ENCODE assay signal across 9 mouse cellular contexts in the genomic region with DNA sequence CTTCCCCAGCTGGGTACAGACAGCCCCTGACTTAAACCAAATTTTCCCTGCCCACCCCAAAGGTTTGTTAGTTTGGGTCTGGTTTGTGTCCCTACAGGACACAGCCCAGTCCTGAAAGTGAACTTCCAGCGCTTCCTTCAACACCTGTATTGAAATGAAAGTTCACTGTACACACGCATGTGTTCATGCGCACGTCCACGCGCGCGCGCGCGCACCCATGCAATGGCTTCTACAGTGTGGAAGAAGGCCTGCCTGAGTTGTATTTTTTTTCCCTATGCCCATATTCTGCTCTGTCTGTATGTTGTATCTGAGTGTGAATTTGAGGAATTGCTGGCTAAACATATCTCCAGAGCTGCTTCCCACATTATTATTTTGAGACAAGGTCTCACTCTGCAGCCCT. TPM values are rescaled to one million over a fixed set of nuclear protein-coding genes. Genes with fewer than 3 reads are reported as not detected.
DNase-seq lines count a peak whose midpoint lies in the region; ATAC-seq and TF ChIP-seq lines count a peak whose summit lies in the region.
"Had no signal": no experiment of that assay in that cellular context is flagged by ENCODE, and none has a peak within 500 bp of the region (broad histone marks: within the 10 kb centered on the region; RNA-seq: fewer than 3 reads in every experiment).

No protein-coding gene starts in this region.

- DNase-seq in kidney, postnatal 0 days (ENCODE audit: low spot score): no peak
- no peak for DNase-seq in kidney, adult 9 months
- no peak for DNase-seq in forebrain, embryonic 10.5 days (ENCODE audit: extremely low spot score, low spot score)
- no peak for DNase-seq in adrenal gland, postnatal 14 days
- no peak for DNase-seq in ovary, postnatal 10 days (ENCODE audit: low spot score)
- DNase-seq in layer of hippocampus, postnatal 14 days (ENCODE audit: low spot score in 2 of 2): no peak

- H3K27ac ChIP-seq in kidney, postnatal 0 days: peak overlapping the region; percentile 90; the same call in 1 of the 2 replicates
- peak overlapping the region; percentile 96 for H3K27ac ChIP-seq in forebrain, embryonic 10.5 days
- H3K27ac ChIP-seq in limb, embryonic 13.5 days: no peak overlapping the region
- H3K27ac ChIP-seq in olfactory bulb, adult 2 months (ENCODE audit: insufficient read depth, low read depth, low read length): no peak overlapping the region

- peaks cover 15% of the 10 kb centered on the region for H3K4me1 ChIP-seq in kidney, postnatal 0 days (replicated peaks; ENCODE audit: insufficient read depth, low read length)
- peaks cover 64% of the 10 kb centered on the region for H3K4me1 ChIP-seq in forebrain, embryonic 10.5 days
- H3K4me1 ChIP-seq in limb, embryonic 13.5 days: peaks cover 38% of the 10 kb centered on the region
- peaks cover 13% of the 10 kb centered on the region for H3K4me1 ChIP-seq in olfactory bulb, adult 2 months (ENCODE audit: control insufficient read depth, insufficient read depth, low read length)

- no peaks in the 10 kb centered on the region for H3K27me3 ChIP-seq in kidney, postnatal 0 days (ENCODE audit: insufficient read depth, low read length)
- H3K27me3 ChIP-seq in forebrain, embryonic 10.5 days (ENCODE audit: poor library complexity, severe bottlenecking): no peaks in the 10 kb centered on the region
- H3K27me3 ChIP-seq in limb, embryonic 13.5 days: no peaks in the 10 kb centered on the region

- no peaks in the 10 kb centered on the region for H3K9me3 ChIP-seq in kidney, postnatal 0 days (replicated peaks; ENCODE audit: low read length)
- no peaks in the 10 kb centered on the region for H3K9me3 ChIP-seq in forebrain, embryonic 10.5 days
- H3K9me3 ChIP-seq in limb, embryonic 13.5 days: no peaks in the 10 kb centered on the region

- no peak for TF ChIP-seq POLR2A in olfactory bulb, adult 2 months (IDR thresholded peaks at IDR 0.05; ENCODE audit: insufficient read depth, low read depth, low read length)

- peaks cover 49% of the 10 kb centered on the region for H3K36me3 ChIP-seq in kidney, postnatal 0 days (ENCODE audit: insufficient read depth, low read length)
- H3K36me3 ChIP-seq in forebrain, embryonic 10.5 days (replicated peaks): peaks cover 52% of the 10 kb centered on the region
- peaks cover 45% of the 10 kb centered on the region for H3K36me3 ChIP-seq in limb, embryonic 13.5 days

- 92% methylated on average over 11 of the region's 11 CpGs for WGBS in kidney, postnatal 0 days
- 94% methylated on average over 11 of the region's 11 CpGs for WGBS in forebrain, embryonic 10.5 days
- 94% methylated on average over 11 of the region's 11 CpGs for WGBS in limb, embryonic 13.5 days
- 92% methylated on average over 11 of the region's 11 CpGs for WGBS in olfactory bulb, adult 2 months

- TF ChIP-seq CTCF in kidney, postnatal 0 days (IDR thresholded peaks at IDR 0.05; ENCODE audit: low read depth): no peak
- no peak for TF ChIP-seq CTCF in olfactory bulb, adult 2 months (IDR thresholded peaks at IDR 0.05; ENCODE audit: insufficient read depth, low read depth, low read length)

- peak overlapping the region; percentile 96 for H3K4me2 ChIP-seq in kidney, postnatal 0 days (ENCODE audit: low read length)
- peak overlapping the region; percentile 80 for H3K4me2 ChIP-seq in limb, embryonic 13.5 days (replicated peaks)

- H3K4me3 ChIP-seq in kidney, postnatal 0 days (replicated peaks; ENCODE audit: low read depth, low read length): peak overlapping the region; percentile 88
- peak overlapping the region; percentile 92 for H3K4me3 ChIP-seq in forebrain, embryonic 10.5 days
- peak overlapping the region; percentile 86 for H3K4me3 ChIP-seq in limb, embryonic 13.5 days
- peak overlapping the region; percentile 90; the same call in 1 of the 2 replicates for H3K4me3 ChIP-seq in olfactory bulb, adult 2 months (ENCODE audit: insufficient read depth, low read depth, low read length)

- no peak for ATAC-seq in kidney, postnatal 0 days (replicated peaks; ENCODE audit: low FRiP score, low read depth)
- no peak for ATAC-seq in limb, embryonic 13.5 days (ENCODE audit: low FRiP score, low read depth)

- H3K9ac ChIP-seq in kidney, postnatal 0 days (ENCODE audit: low read depth, low read length): peak overlapping the region; percentile 88; the same call in 1 of the 2 replicates
- peak overlapping the region; percentile 92 for H3K9ac ChIP-seq in limb, embryonic 13.5 days

RNA-seq across cellular contexts. Expression of a gene that starts 1.4 kb away (rescaled TPM):
- polyA plus RNA-seq in kidney, postnatal 0 days (2015; fragmentation: Nextera tagmentation; extraction: Ambion mirVana): 131 and 138 TPM in 2 replicates
- polyA plus RNA-seq in forebrain, embryonic 10.5 days (2016; fragmentation: Nextera tagmentation; extraction: Ambion mirVana): 114 and 117 TPM in 2 replicates
- polyA plus RNA-seq in limb, embryonic 13.5 days (2015; fragmentation: Nextera tagmentation; extraction: Ambion mirVana): 114 and 127 TPM in 2 replicates
- polyA plus RNA-seq in olfactory bulb, adult 2 months (2012; ENCODE audit: insufficient read depth, insufficient read length, low replicate concordance, missing spikeins): not detected in 2 replicates
- total RNA-seq in adrenal gland, postnatal 14 days (2021): 54.8 and 56.1 TPM in 2 replicates
- 10 to 100 TPM; 47.3 to 52.8 TPM for total RNA-seq in layer of hippocampus, postnatal 14 days (2021)

RNA-seq across cellular contexts. Expression of a gene that starts 8.0 kb away (rescaled TPM):
- polyA plus RNA-seq in kidney, postnatal 0 days (2015; fragmentation: Nextera tagmentation; extraction: Ambion mirVana): 1,330 and 1,432 TPM in 2 replicates
- polyA plus RNA-seq in forebrain, embryonic 10.5 days (2016; fragmentation: Nextera tagmentation; extraction: Ambion mirVana): 2,210 and 2,220 TPM in 2 replicates
- polyA plus RNA-seq in limb, embryonic 13.5 days (2015; fragmentation: Nextera tagmentation; extraction: Ambion mirVana): 1,635 and 1,682 TPM in 2 replicates
- 1,037 and 1,562 TPM in 2 replicates for polyA plus RNA-seq in olfactory bulb, adult 2 months (2012; ENCODE audit: insufficient read depth, insufficient read length, low replicate concordance, missing spikeins)
- total RNA-seq in adrenal gland, postnatal 14 days (2021): 1,351 and 1,485 TPM in 2 replicates
- total RNA-seq in layer of hippocampus, postnatal 14 days (2021): 1,000 to 10,000 TPM; 1,658 to 1,733 TPM

RNA-seq across cellular contexts. Expression of a gene that starts 9.6 kb away (rescaled TPM):
- 4.8 and 5.1 TPM in 2 replicates for polyA plus RNA-seq in kidney, postnatal 0 days (2015; fragmentation: Nextera tagmentation; extraction: Ambion mirVana)
- polyA plus RNA-seq in forebrain, embryonic 10.5 days (2016; fragmentation: Nextera tagmentation; extraction: Ambion mirVana): 6.6 and 6.9 TPM in 2 replicates
- polyA plus RNA-seq in limb, embryonic 13.5 days (2015; fragmentation: Nextera tagmentation; extraction: Ambion mirVana): 6.2 and 6.3 TPM in 2 replicates
- polyA plus RNA-seq in olfactory bulb, adult 2 months (2012; ENCODE audit: insufficient read depth, insufficient read length, low replicate concordance, missing spikeins): not detected in 2 replicates
- 3.6 and 8.7 TPM in 2 replicates for total RNA-seq in adrenal gland, postnatal 14 days (2021)
- total RNA-seq in layer of hippocampus, postnatal 14 days (2021): 1 to 10 TPM; 3.4 to 3.6 TPM

RNA-seq across cellular contexts. Expression of a gene that starts 15.6 kb away (rescaled TPM):
- 1.5 and 1.8 TPM in 2 replicates for polyA plus RNA-seq in kidney, postnatal 0 days (2015; fragmentation: Nextera tagmentation; extraction: Ambion mirVana)
- polyA plus RNA-seq in forebrain, embryonic 10.5 days (2016; fragmentation: Nextera tagmentation; extraction: Ambion mirVana): 4.8 and 6.3 TPM in 2 replicates
- polyA plus RNA-seq in limb, embryonic 13.5 days (2015; fragmentation: Nextera tagmentation; extraction: Ambion mirVana): 10.0 and 10.5 TPM in 2 replicates
- 126 TPM in 1 of 2 replicates, not detected in the other for polyA plus RNA-seq in olfactory bulb, adult 2 months (2012; ENCODE audit: insufficient read depth, insufficient read length, low replicate concordance, missing spikeins)
- 0.33 and 1.6 TPM in 2 replicates for total RNA-seq in adrenal gland, postnatal 14 days (2021)
- total RNA-seq in layer of hippocampus, postnatal 14 days (2021): 100 to 1,000 TPM; 106 to 107 TPM
- total RNA-seq: common myeloid progenitor, adult 5-6 weeks had no signal

RNA-seq across cellular contexts. Expression of a gene that starts 34.3 kb away (rescaled TPM):
- polyA plus RNA-seq in kidney, postnatal 0 days (2015; fragmentation: Nextera tagmentation; extraction: Ambion mirVana): 93.6 and 101 TPM in 2 replicates
- 70.3 and 76.3 TPM in 2 replicates for polyA plus RNA-seq in forebrain, embryonic 10.5 days (2016; fragmentation: Nextera tagmentation; extraction: Ambion mirVana)
- polyA plus RNA-seq in limb, embryonic 13.5 days (2015; fragmentation: Nextera tagmentation; extraction: Ambion mirVana): 74.0 and 83.4 TPM in 2 replicates
- polyA plus RNA-seq in olfactory bulb, adult 2 months (2012; ENCODE audit: insufficient read depth, insufficient read length, low replicate concordance, missing spikeins): not detected in 2 replicates
- total RNA-seq in adrenal gland, postnatal 14 days (2021): 114 and 140 TPM in 2 replicates
- 10 to 100 TPM; 17.5 to 22.9 TPM for total RNA-seq in layer of hippocampus, postnatal 14 days (2021)

Comparison
In these comparisons a context has a peak if more than half of its experiments do, and no peak if none do; other contexts are left out.
1. H3K27ac ChIP-seq: peak in kidney, postnatal 0 days (single experiment) and forebrain, embryonic 10.5 days (single experiment); none in limb, embryonic 13.5 days (single experiment) and olfactory bulb, adult 2 months (single experiment).
2. RNA of a gene that starts 1.4 kb away (polyA plus RNA-seq): 131 to 138 TPM in kidney, postnatal 0 days, 114 to 127 TPM in limb, embryonic 13.5 days and 114 to 117 TPM in forebrain, embryonic 10.5 days; not detected in olfactory bulb, adult 2 months; every median in the first group is over 100 times any median in the second.
3. Peak in every context shown above with its lines, with median percentiles within 50 percentile points of each other: H3K4me3 ChIP-seq.